Mouse (Mus musculus) heart, adult 18-20 months (tissue): ENCODE data around the gene Bsx. TPM values are rescaled to one million over a fixed set of nuclear protein-coding genes. Genes with fewer than 3 reads are reported as not detected.

Experiments
- DNase-seq, 2 experiments: peaks; one replicate each; pipeline ENCODE4 v3.0.0; 2021 to 2022; ENCODE audit warnings: mixed read lengths in 1 of 2
- total RNA-seq, 2 experiments: library from RNA; stranded (reverse); gene quantifications; 2 replicates each; pipeline ENCODE4 v1.2.3; 2021

Gene Bsx
- total RNA-seq, 2 experiments from 2014 or later, result not detected

- DNase-seq, result no peak
Measured at GRCm38 (mm10) chr9:40892456-40892855, 18.5 kb downstream of the Bsx start.

DNA sequence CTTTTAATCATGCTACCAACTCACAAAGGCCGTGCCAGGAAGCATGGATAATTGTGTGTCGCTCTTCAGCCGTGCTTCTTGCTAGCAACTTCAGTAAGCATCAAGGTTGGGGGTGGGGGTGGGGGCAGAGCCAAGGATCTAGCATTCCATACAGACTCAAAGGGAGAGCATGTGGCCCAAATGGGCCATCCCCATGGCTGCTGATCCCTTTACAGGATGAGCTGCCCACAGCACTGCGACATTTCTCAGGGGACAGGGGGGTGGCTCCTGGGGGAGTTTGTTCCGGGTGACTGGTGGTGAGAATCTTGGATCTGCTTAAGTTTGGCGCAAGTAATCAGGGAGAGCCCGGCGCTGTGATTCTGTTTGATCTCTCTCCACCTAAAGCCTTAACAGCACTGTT is 33.5 kb downstream of the Bsx start:
- DNase-seq, result no peak

GRCm38 (mm10) chr9:40908411-40908810 is 34.5 kb downstream of the Bsx start:
- no peak for DNase-seq

DNA sequence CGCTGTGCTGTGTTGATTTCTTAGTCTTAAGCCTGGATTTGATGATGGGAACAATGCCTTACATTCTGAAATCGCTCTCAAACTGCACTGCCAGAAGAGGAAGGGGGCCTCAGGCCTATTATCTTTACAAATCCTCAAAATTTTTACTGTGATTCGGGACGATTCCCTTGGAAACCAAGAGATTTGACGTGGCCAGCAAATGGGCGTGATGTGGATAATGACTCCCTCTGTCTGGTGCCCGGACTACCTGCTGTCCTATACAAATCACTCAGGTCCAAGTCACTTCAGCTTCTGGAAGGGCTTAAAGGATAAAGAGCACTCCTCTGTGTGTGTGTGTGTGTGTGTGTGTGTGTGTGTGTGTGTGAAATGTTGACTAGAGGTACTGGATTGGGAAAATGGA is 35.0 kb downstream of the Bsx start:
- DNase-seq, result no peak

DNA sequence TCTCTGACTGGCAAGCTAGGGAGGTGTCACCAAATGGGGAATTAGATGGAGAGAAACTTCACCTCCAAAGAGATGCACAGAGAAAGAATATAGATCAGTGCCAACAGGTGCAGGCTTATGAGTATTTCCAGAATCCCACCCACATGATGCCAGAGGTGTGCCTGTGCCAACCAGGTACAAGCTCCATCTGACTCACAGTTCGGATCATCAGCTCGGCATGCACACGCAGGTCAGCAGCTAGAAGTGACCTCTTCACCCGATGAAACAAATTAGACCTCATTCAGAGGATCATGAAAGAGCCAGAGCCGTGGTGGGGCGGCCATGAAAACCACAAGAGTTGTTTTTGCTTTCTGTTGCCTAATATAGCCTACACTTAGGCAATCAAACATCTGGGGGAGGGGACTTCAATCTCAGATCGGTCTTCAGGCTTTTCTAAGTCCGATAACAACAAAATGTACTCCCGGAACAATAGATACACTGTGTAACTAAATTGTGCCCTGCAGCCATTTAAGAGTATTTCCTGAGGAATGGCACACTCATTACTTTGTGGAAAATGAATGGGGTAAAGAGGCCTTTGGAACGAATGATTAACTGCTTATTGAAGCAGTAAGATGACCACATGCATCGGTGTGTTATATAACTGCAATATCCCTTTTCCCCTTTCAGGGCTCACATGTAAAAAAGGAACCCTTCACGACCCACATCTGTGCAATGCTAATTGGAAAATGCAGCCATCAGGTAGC is 44.1 kb downstream of the Bsx start:
- no peak for DNase-seq

- DNase-seq, result no peak
Measured at GRCm38 (mm10) chr9:40927351-40927980, 53.5 kb downstream of the Bsx start.

Other genes with a start within 250 kb of the Bsx start
- not detected for gene Gm21915, start 203.5 kb upstream of the Bsx start, total RNA-seq
- gene Clmp, start 188.2 kb upstream of the Bsx start, total RNA-seq, result 1 to 10 TPM; 4.8 to 5.3 TPM
- gene Hspa8, start 73.1 kb upstream of the Bsx start, total RNA-seq, result 1,000 to 10,000 TPM; 1,743 to 1,808 TPM
- gene Jhy, start 90.0 kb downstream of the Bsx start, total RNA-seq, result not detected
- gene Crtam, start 130.5 kb downstream of the Bsx start, total RNA-seq, result under 1 TPM in 1 of 2 experiments, not detected in 1; 0.21 TPM